In genomic region chr16:26199125-26199524, GRCm38 (mm10) we compare ENCODE assay signal across 9 mouse cellular contexts.
DNase-seq lines count a peak whose midpoint lies in the region; ATAC-seq and TF ChIP-seq lines count a peak whose summit lies in the region.
"Had no signal": no experiment of that assay in that cellular context is flagged by ENCODE, and none has a peak within 500 bp of the region (broad histone marks: within the 10 kb centered on the region; RNA-seq: fewer than 3 reads in every experiment).

No protein-coding gene starts in this region.

- 21% methylated on average over 4 of the region's 4 CpGs for WGBS in kidney, embryonic 16.5 days
- WGBS in embryonic facial prominence, embryonic 14.5 days, result 10% methylated on average over 4 of the region's 4 CpGs
- WGBS in forebrain, embryonic 12.5 days, result 20% methylated on average over 4 of the region's 4 CpGs

- no peaks in the 10 kb centered on the region for H3K9me3 ChIP-seq in kidney, embryonic 16.5 days (ENCODE audit: low read length)
- no peaks in the 10 kb centered on the region for H3K9me3 ChIP-seq in ES-E14 (ENCODE audit: control insufficient read depth, insufficient read depth, low read depth, low read length)
- H3K9me3 ChIP-seq in embryonic facial prominence, embryonic 14.5 days (ENCODE audit: control insufficient read depth, low read length), result no peaks in the 10 kb centered on the region
- H3K9me3 ChIP-seq in forebrain, embryonic 12.5 days, result no peaks in the 10 kb centered on the region
- H3K9me3 ChIP-seq: stomach, embryonic 15.5 days had no signal

- in situ Hi-C loops in ES-E14 (cut with MboI; ENCODE audit: low sequenced_read_pairs in 2 of 2, unreplicated experiment in 2 of 2), result loop anchor here in 1 of 2 experiments (10.0 kb wide), 1 partner anchor 234 kb away; no protein-coding TSS in a partner anchor

- H3K4me3 ChIP-seq in kidney, embryonic 16.5 days (ENCODE audit: low read length), result no peak overlapping the region
- H3K4me3 ChIP-seq in ES-E14 (ENCODE audit: insufficient read depth in 1 of 2, low read depth in 1 of 2, low read length in 2 of 2, poor library complexity in 1 of 2, severe bottlenecking in 1 of 2), result no peak overlapping the region
- no peak overlapping the region for H3K4me3 ChIP-seq in embryonic facial prominence, embryonic 14.5 days (ENCODE audit: low read depth, low read length)
- no peak overlapping the region for H3K4me3 ChIP-seq in forebrain, embryonic 12.5 days (replicated peaks)
- H3K4me3 ChIP-seq: stomach, embryonic 15.5 days had no signal

- DNase-seq in kidney, adult 9 months, result peak; percentile 69
- DNase-seq in 416B (ENCODE audit: low read depth) (peak; percentile 34), ES-E14 (ENCODE audit: low read depth, low spot score) (peak; percentile 15)
- DNase-seq in embryonic facial prominence, embryonic 14.5 days (ENCODE audit: low spot score), result peak; percentile 40
- DNase-seq in spleen, adult 18-20 months, result no peak
- DNase-seq: adrenal gland, adult 8-10 months had no signal

- H3K36me3 ChIP-seq in kidney, embryonic 16.5 days (ENCODE audit: insufficient read depth, low read length), result no peaks in the 10 kb centered on the region
- no peaks in the 10 kb centered on the region for H3K36me3 ChIP-seq in ES-E14 (ENCODE audit: control insufficient read depth, insufficient read depth, low read length, poor library complexity, severe bottlenecking)
- no peaks in the 10 kb centered on the region for H3K36me3 ChIP-seq in embryonic facial prominence, embryonic 14.5 days (ENCODE audit: control insufficient read depth, insufficient read depth, low read length)
- no peaks in the 10 kb centered on the region for H3K36me3 ChIP-seq in forebrain, embryonic 12.5 days (replicated peaks)
- H3K36me3 ChIP-seq: stomach, embryonic 15.5 days had no signal

- no peaks in the 10 kb centered on the region for H3K4me1 ChIP-seq in kidney, embryonic 16.5 days (ENCODE audit: insufficient read depth, low read length)
- H3K4me1 ChIP-seq in ES-E14 (ENCODE audit: control insufficient read depth in 2 of 2, insufficient read depth in 2 of 2, low read length in 2 of 2, poor library complexity in 1 of 2), result no peaks in the 10 kb centered on the region
- H3K4me1 ChIP-seq in embryonic facial prominence, embryonic 14.5 days (ENCODE audit: control insufficient read depth, insufficient read depth, low read length), result peaks cover 4% of the 10 kb centered on the region; the same call in 1 of the 2 replicates
- no peaks in the 10 kb centered on the region for H3K4me1 ChIP-seq in forebrain, embryonic 12.5 days
- H3K4me1 ChIP-seq: stomach, embryonic 15.5 days had no signal

- H3K27ac ChIP-seq in kidney, embryonic 16.5 days (ENCODE audit: low read length), result no peak overlapping the region
- H3K27ac ChIP-seq in ES-E14 (ENCODE audit: insufficient read depth, low read depth, low read length, poor library complexity, severe bottlenecking), result no peak overlapping the region
- no peak overlapping the region for H3K27ac ChIP-seq in embryonic facial prominence, embryonic 14.5 days (replicated peaks; ENCODE audit: low read depth, low read length)
- H3K27ac ChIP-seq in forebrain, embryonic 12.5 days, result no peak overlapping the region
- H3K27ac ChIP-seq: stomach, embryonic 15.5 days had no signal

- H3K9ac ChIP-seq in kidney, embryonic 16.5 days (replicated peaks; ENCODE audit: low read length), result no peak overlapping the region
- H3K9ac ChIP-seq in ES-E14 (ENCODE audit: insufficient read depth, low read depth, low read length, poor library complexity, severe bottlenecking), result no peak overlapping the region
- no peak overlapping the region for H3K9ac ChIP-seq in embryonic facial prominence, embryonic 14.5 days (ENCODE audit: low read depth, low read length)
- H3K9ac ChIP-seq in forebrain, embryonic 12.5 days, result no peak overlapping the region
- H3K9ac ChIP-seq: stomach, embryonic 15.5 days had no signal

- no peak for ATAC-seq in kidney, embryonic 16.5 days (ENCODE audit: low FRiP score, low TSS enrichment)
- ATAC-seq in embryonic facial prominence, embryonic 14.5 days (ENCODE audit: low read depth), result no peak
- no peak for ATAC-seq in forebrain, embryonic 12.5 days (ENCODE audit: low FRiP score)

- H3K27me3 ChIP-seq in kidney, embryonic 16.5 days (ENCODE audit: insufficient read depth, low read length), result no peaks in the 10 kb centered on the region
- no peaks in the 10 kb centered on the region for H3K27me3 ChIP-seq in embryonic facial prominence, embryonic 14.5 days (replicated peaks; ENCODE audit: control insufficient read depth, insufficient read depth, low read length)
- H3K27me3 ChIP-seq in forebrain, embryonic 12.5 days, result no peaks in the 10 kb centered on the region
- H3K27me3 ChIP-seq: stomach, embryonic 15.5 days had no signal

- no peak overlapping the region for H3K4me2 ChIP-seq in kidney, embryonic 16.5 days (replicated peaks; ENCODE audit: low read depth, low read length)
- no peak overlapping the region for H3K4me2 ChIP-seq in embryonic facial prominence, embryonic 14.5 days (ENCODE audit: low read depth, low read length)
- no peak overlapping the region for H3K4me2 ChIP-seq in forebrain, embryonic 12.5 days
- H3K4me2 ChIP-seq: stomach, embryonic 15.5 days had no signal

TF ChIP-seq in ES-E14, 5 proteins besides CTCF, POLR2A, EP300 and RAD21:
- no peak for TF ChIP-seq HCFC1 (IDR thresholded peaks at IDR 0.05; ENCODE audit: borderline replicate concordance, insufficient read depth, low read length)
- no peak for TF ChIP-seq ZC3H11A (IDR thresholded peaks at IDR 0.05; ENCODE audit: borderline replicate concordance, low read depth, low read length)
- TF ChIP-seq MAFK (IDR thresholded peaks at IDR 0.05; ENCODE audit: insufficient read depth, low read depth, low read length), result no peak

Comparison
In these comparisons a context has a peak if more than half of its experiments do, and no peak if none do; other contexts are left out.
1. DNase-seq: peak in kidney, adult 9 months (single experiment), 416B (single experiment), ES-E14 (single experiment) and embryonic facial prominence, embryonic 14.5 days (single experiment); none in spleen, adult 18-20 months (0 of 2).